Mouse (Mus musculus) adrenal gland, adult 8-10 months (tissue): ENCODE measurements around the gene Atl2. TPM values are rescaled to one million over a fixed set of nuclear protein-coding genes. Genes with fewer than 3 reads are reported as not detected.

ENCODE experiments used
- DNase-seq: peaks from one replicate; pipeline ENCODE4 v3.0.0; 2022
- total RNA-seq, 4 experiments: library from RNA; stranded (reverse); gene quantifications; 2 replicates each; pipeline ENCODE4 v1.2.4; 2022

Gene Atl2
- total RNA-seq, 4 experiments from 2014 or later: 44.4 to 79.1 (median 59.9) TPM

GRCm38 (mm10) chr17:79817551-79817950, 78.4 kb downstream of the Atl2 start:
- DNase-seq: no peak

- DNase-seq: no peak
Observed at GRCm38 (mm10) chr17:79816896-79817295, 79.0 kb downstream of the Atl2 start.

GRCm38 (mm10) chr17:79810421-79810820, 85.5 kb downstream of the Atl2 start:
- DNase-seq: no peak

- no peak for DNase-seq
Observed at GRCm38 (mm10) chr17:79809491-79810316, 86.2 kb downstream of the Atl2 start.

GRCm38 (mm10) chr17:79807237-79807930, 88.5 kb downstream of the Atl2 start:
- no peak for DNase-seq

- DNase-seq: no peak
Observed at GRCm38 (mm10) chr17:79804747-79805146, 91.2 kb downstream of the Atl2 start.

GRCm38 (mm10) chr17:79802056-79802455, 93.9 kb downstream of the Atl2 start:
- DNase-seq: no peak

- DNase-seq: no peak
Observed at GRCm38 (mm10) chr17:79798831-79799230, 97.1 kb downstream of the Atl2 start.

Other genes with a start within 250 kb of the Atl2 start
- 10 to 100 TPM; 35.6 to 48.3 (median 38.9) TPM for gene Cyp1b1, start 181.1 kb downstream of the Atl2 start, total RNA-seq
- 10 to 100 TPM; 47.6 to 53.1 (median 50.6) TPM for gene Hnrnpll, start 166.2 kb upstream of the Atl2 start, total RNA-seq
- gene Galm, start 231.3 kb upstream of the Atl2 start, total RNA-seq: 10 to 100 TPM; 12.7 to 18.1 (median 14.4) TPM